Mouse (Mus musculus) common myeloid progenitor, adult 5-6 weeks (primary cell): ENCODE results near the gene Hs6st1. TPM values are rescaled to one million over a fixed set of nuclear protein-coding genes. Genes with fewer than 3 reads are reported as not detected.
"Not testable (repeated sequence)": the region's sequence is repeated elsewhere in the genome, so short reads cannot be mapped to it uniquely, and the experiment has no call there.

Experiments used
- ATAC-seq: replicated peaks from 2 replicates; pipeline ENCODE4 v1.8.0; 2016; ENCODE audit warnings: low read depth, mild to moderate bottlenecking, moderate TSS enrichment, inconsistent platforms; ENCODE audit not compliant: poor library complexity, severe bottlenecking
- total RNA-seq: library from RNA; stranded (forward); fragments of 200-1000, 187-1606 nt; gene quantifications from 2 replicates; pipeline ENCODE4 v1.2.3, GENCODE M21; 2017

The Hs6st1 gene
- 14.6 and 19.6 TPM in 2 replicates for total RNA-seq

GRCm38 (mm10) chr1:36068076-36068475 lies at the start of gene Hs6st1:
TSS of gene Hs6st1 (plus strand) at chr1:36068400.
- peak; percentile 59 for ATAC-seq

GRCm38 (mm10) chr1:36018617-36019016 lies 49.6 kb upstream of the Hs6st1 start:
- ATAC-seq: no peak

- no peak for ATAC-seq
Observed at GRCm38 (mm10) chr1:36019161-36019560, 49.0 kb upstream of the Hs6st1 start.

- no peak for ATAC-seq
Observed at GRCm38 (mm10) chr1:36020315-36020714, 47.9 kb upstream of the Hs6st1 start.

- peak; percentile 54 for ATAC-seq
Observed at GRCm38 (mm10) chr1:36030421-36030821, 37.8 kb upstream of the Hs6st1 start.

GRCm38 (mm10) chr1:36038769-36039168 lies 29.4 kb upstream of the Hs6st1 start:
- 0 out of 2 replicates have a peak, but pooled peaks have one; percentile 11 for ATAC-seq

- ATAC-seq: no peak
Observed at GRCm38 (mm10) chr1:36042072-36042471, 26.1 kb upstream of the Hs6st1 start.

GRCm38 (mm10) chr1:36043793-36044192 lies 24.4 kb upstream of the Hs6st1 start:
- ATAC-seq: not testable (repeated sequence)

GRCm38 (mm10) chr1:36044288-36044687 lies 23.9 kb upstream of the Hs6st1 start:
- no peak for ATAC-seq

- ATAC-seq: peak; percentile 77
Observed at GRCm38 (mm10) chr1:36052672-36053071, 15.5 kb upstream of the Hs6st1 start.

- ATAC-seq: no peak
Observed at GRCm38 (mm10) chr1:36053566-36053965, 14.6 kb upstream of the Hs6st1 start.

- peak; percentile 72 for ATAC-seq
Observed at GRCm38 (mm10) chr1:36054182-36054966, 13.8 kb upstream of the Hs6st1 start.

GRCm38 (mm10) chr1:36054967-36055357 lies 13.2 kb upstream of the Hs6st1 start:
- ATAC-seq: no peak

GRCm38 (mm10) chr1:36059351-36059750 lies 8.8 kb upstream of the Hs6st1 start:
- ATAC-seq: no peak

GRCm38 (mm10) chr1:36059959-36060953 lies 7.9 kb upstream of the Hs6st1 start:
- ATAC-seq: no peak

- no peak for ATAC-seq
Observed at GRCm38 (mm10) chr1:36061211-36061915, 6.8 kb upstream of the Hs6st1 start.

GRCm38 (mm10) chr1:36062088-36062805 lies 6.0 kb upstream of the Hs6st1 start:
- no peak for ATAC-seq

GRCm38 (mm10) chr1:36062826-36063640 lies 5.2 kb upstream of the Hs6st1 start:
- ATAC-seq: no peak

GRCm38 (mm10) chr1:36063641-36063955 lies 4.6 kb upstream of the Hs6st1 start:
- no peak for ATAC-seq
